Mouse (Mus musculus) liver, embryonic 14.5 days (tissue): ENCODE measurements around the gene Ephb1.

Experiments used
- CTCF ChIP-seq: IDR thresholded peaks from 2 replicates; pipeline ENCODE4 v1.5.1; 2016; ENCODE audit warnings: antibody characterized with exemption, low read depth, control low read depth
- EP300 ChIP-seq: IDR thresholded peaks from 2 replicates; pipeline ENCODE4 v1.6.1; 2016; ENCODE audit warnings: antibody characterized with exemption, low read depth

GRCm38 (mm10) chr9:102075539-102075938, 279.0 kb downstream of the Ephb1 start:
- TF ChIP-seq CTCF (no peak), EP300 (no peak)
